ENCODE assay signal across 16 mouse cellular contexts in the genomic region with DNA sequence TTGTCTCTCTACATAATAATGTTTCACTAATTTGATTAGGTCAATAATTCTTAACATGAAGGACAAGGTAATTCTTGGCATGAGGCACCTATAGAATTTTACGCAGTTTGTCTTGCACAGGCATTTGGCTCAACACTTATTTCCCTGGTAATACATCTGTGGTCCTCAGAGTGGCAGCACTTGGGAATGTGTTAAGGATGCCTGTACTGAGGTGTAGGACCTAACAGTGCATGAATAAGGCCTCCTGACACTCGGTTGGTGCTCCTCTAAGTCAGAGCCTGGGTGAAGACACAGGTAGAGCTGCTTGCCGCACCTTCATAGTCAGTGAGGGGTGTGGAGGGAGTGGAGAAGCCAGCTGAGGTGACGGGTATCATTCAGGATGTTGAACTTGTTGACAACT.
A peak's percentile ranks its signal among the peaks of the same experiment; 100 is the strongest.
DNase-seq lines count a peak whose midpoint lies in the region; ATAC-seq and TF ChIP-seq lines count a peak whose summit lies in the region.
"Had no signal": no experiment of that assay in that cellular context is flagged by ENCODE, and none has a peak within 500 bp of the region (broad histone marks: within the 10 kb centered on the region; RNA-seq: fewer than 3 reads in every experiment).

No protein-coding gene starts in this region.

- TF ChIP-seq CTCF in heart, postnatal 0 days (IDR thresholded peaks at IDR 0.05; ENCODE audit: low read depth) = peak; percentile 12; the same call in 1 of the 2 replicates
- TF ChIP-seq CTCF in lung, postnatal 0 days (IDR thresholded peaks at IDR 0.05) = peak; percentile 47
- peak; percentile 50 for TF ChIP-seq CTCF in intestine, postnatal 0 days (IDR thresholded peaks at IDR 0.05; ENCODE audit: low read depth)
- peak; percentile 49 for TF ChIP-seq CTCF in stomach, postnatal 0 days (IDR thresholded peaks at IDR 0.05; ENCODE audit: low read depth)

- H3K4me1 ChIP-seq in heart, postnatal 0 days (ENCODE audit: control insufficient read depth, insufficient read depth) = no peaks in the 10 kb centered on the region
- H3K4me1 ChIP-seq in lung, postnatal 0 days (ENCODE audit: insufficient read depth, low read depth, low read length) = no peaks in the 10 kb centered on the region
- H3K4me1 ChIP-seq in intestine, postnatal 0 days (replicated peaks; ENCODE audit: control insufficient read depth, insufficient read depth, low read length) = no peaks in the 10 kb centered on the region
- H3K4me1 ChIP-seq in stomach, postnatal 0 days (replicated peaks; ENCODE audit: control insufficient read depth, insufficient read depth) = no peaks in the 10 kb centered on the region
- H3K4me1 ChIP-seq: forebrain, embryonic 12.5 days; heart, embryonic 12.5 days; hindbrain, embryonic 10.5 days; neural tube, embryonic 15.5 days had no signal

- H3K4me3 ChIP-seq in heart, postnatal 0 days (ENCODE audit: low read depth, low read length) = no peak overlapping the region
- H3K4me3 ChIP-seq in lung, postnatal 0 days (ENCODE audit: low read depth, low read length) = no peak overlapping the region
- H3K4me3 ChIP-seq in intestine, postnatal 0 days (ENCODE audit: low read depth, low read length) = no peak overlapping the region
- no peak overlapping the region for H3K4me3 ChIP-seq in stomach, postnatal 0 days (ENCODE audit: low read depth, low read length)
- H3K4me3 ChIP-seq: forebrain, embryonic 12.5 days; heart, embryonic 12.5 days; hindbrain, embryonic 10.5 days; neural tube, embryonic 15.5 days had no signal

- peak; percentile 12 for DNase-seq in heart, postnatal 0 days (ENCODE audit: low spot score)
- no peak for DNase-seq in heart, postnatal 4 days
- DNase-seq in lung, postnatal 0 days (ENCODE audit: low spot score) = no peak
- no peak for DNase-seq in lung, postnatal 4 days
- DNase-seq in stomach, postnatal 0 days (ENCODE audit: low spot score) = no peak
- DNase-seq in left cerebral cortex, adult 11 months (ENCODE audit: low spot score) = no peak
- DNase-seq: cerebellum, adult 11-12 months; kidney, adult 8-10 months; lung, adult 18-20 months; right cerebral cortex, postnatal 4 days had no signal

- peaks cover 71% of the 10 kb centered on the region for H3K36me3 ChIP-seq in heart, postnatal 0 days (replicated peaks; ENCODE audit: control insufficient read depth, insufficient read depth, low read length)
- H3K36me3 ChIP-seq in lung, postnatal 0 days (ENCODE audit: insufficient read depth, low read length) = peaks cover 34% of the 10 kb centered on the region
- peaks cover 48% of the 10 kb centered on the region for H3K36me3 ChIP-seq in intestine, postnatal 0 days (ENCODE audit: control insufficient read depth, insufficient read depth)
- peaks cover 22% of the 10 kb centered on the region for H3K36me3 ChIP-seq in stomach, postnatal 0 days (ENCODE audit: control insufficient read depth, insufficient read depth, low read length)

- no peak overlapping the region for H3K9ac ChIP-seq in heart, postnatal 0 days (replicated peaks; ENCODE audit: low read depth, low read length)
- H3K9ac ChIP-seq in lung, postnatal 0 days (replicated peaks; ENCODE audit: low read depth) = no peak overlapping the region
- H3K9ac ChIP-seq in intestine, postnatal 0 days (ENCODE audit: low read depth, low read length) = no peak overlapping the region
- H3K9ac ChIP-seq in stomach, postnatal 0 days (ENCODE audit: low read length) = no peak overlapping the region
- H3K9ac ChIP-seq: forebrain, embryonic 12.5 days; heart, embryonic 12.5 days; neural tube, embryonic 15.5 days had no signal

- WGBS in heart, postnatal 0 days = 82% methylated on average over 4 of the region's 4 CpGs
- 87% methylated on average over 4 of the region's 4 CpGs for WGBS in lung, postnatal 0 days
- WGBS in intestine, postnatal 0 days = 91% methylated on average over 4 of the region's 4 CpGs
- WGBS in stomach, postnatal 0 days = 87% methylated on average over 4 of the region's 4 CpGs

- no peak for ATAC-seq in heart, postnatal 0 days (ENCODE audit: insufficient read depth, low read depth)
- no peak for ATAC-seq in lung, postnatal 0 days
- ATAC-seq in intestine, postnatal 0 days = no peak
- ATAC-seq in stomach, postnatal 0 days (ENCODE audit: low FRiP score, low TSS enrichment) = 0 out of 2 replicates have a peak, but pooled peaks have one; percentile 40

- TF ChIP-seq EP300 in heart, postnatal 0 days (IDR thresholded peaks at IDR 0.05; ENCODE audit: low read depth) = no peak
- no peak for TF ChIP-seq EP300 in lung, postnatal 0 days (IDR thresholded peaks at IDR 0.05)
- no peak for TF ChIP-seq EP300 in stomach, postnatal 0 days (optimal IDR thresholded peaks at IDR 0.05)

- H3K27me3 ChIP-seq in heart, postnatal 0 days (ENCODE audit: control insufficient read depth, insufficient read depth, low read length) = no peaks in the 10 kb centered on the region
- no peaks in the 10 kb centered on the region for H3K27me3 ChIP-seq in lung, postnatal 0 days (replicated peaks; ENCODE audit: insufficient read depth, low read length)
- no peaks in the 10 kb centered on the region for H3K27me3 ChIP-seq in intestine, postnatal 0 days (replicated peaks; ENCODE audit: control insufficient read depth, insufficient read depth, low read length)
- H3K27me3 ChIP-seq in stomach, postnatal 0 days (ENCODE audit: control insufficient read depth, insufficient read depth, low read length) = no peaks in the 10 kb centered on the region
- H3K27me3 ChIP-seq: forebrain, embryonic 12.5 days; heart, embryonic 12.5 days; neural tube, embryonic 15.5 days had no signal

- no peak overlapping the region for H3K27ac ChIP-seq in heart, postnatal 0 days (ENCODE audit: low read depth)
- H3K27ac ChIP-seq in lung, postnatal 0 days (ENCODE audit: low read length) = no peak overlapping the region
- no peak overlapping the region for H3K27ac ChIP-seq in intestine, postnatal 0 days (ENCODE audit: low read depth, low read length)
- no peak overlapping the region for H3K27ac ChIP-seq in stomach, postnatal 0 days (replicated peaks)
- H3K27ac ChIP-seq: forebrain, embryonic 12.5 days; hindbrain, embryonic 10.5 days; macrophage; neural tube, embryonic 15.5 days had no signal

- no peak overlapping the region for H3K4me2 ChIP-seq in heart, postnatal 0 days (ENCODE audit: low read depth, low read length)
- no peak overlapping the region for H3K4me2 ChIP-seq in lung, postnatal 0 days (replicated peaks; ENCODE audit: low read depth, low read length)
- no peak overlapping the region for H3K4me2 ChIP-seq in intestine, postnatal 0 days (replicated peaks; ENCODE audit: low read depth)
- H3K4me2 ChIP-seq in stomach, postnatal 0 days (replicated peaks; ENCODE audit: low read depth) = no peak overlapping the region
- H3K4me2 ChIP-seq: forebrain, embryonic 12.5 days; heart, embryonic 12.5 days; neural tube, embryonic 15.5 days had no signal

- no peaks in the 10 kb centered on the region for H3K9me3 ChIP-seq in heart, postnatal 0 days (replicated peaks; ENCODE audit: control insufficient read depth, low read length)
- H3K9me3 ChIP-seq in lung, postnatal 0 days (ENCODE audit: low read length) = no peaks in the 10 kb centered on the region
- H3K9me3 ChIP-seq in intestine, postnatal 0 days (ENCODE audit: control insufficient read depth) = no peaks in the 10 kb centered on the region
- no peaks in the 10 kb centered on the region for H3K9me3 ChIP-seq in stomach, postnatal 0 days (ENCODE audit: control insufficient read depth, low read length)
- H3K9me3 ChIP-seq: forebrain, embryonic 12.5 days; heart, embryonic 12.5 days; hindbrain, embryonic 10.5 days; neural tube, embryonic 15.5 days had no signal
